Mouse (Mus musculus): ENCODE results near the gene Plac1.

DNA sequence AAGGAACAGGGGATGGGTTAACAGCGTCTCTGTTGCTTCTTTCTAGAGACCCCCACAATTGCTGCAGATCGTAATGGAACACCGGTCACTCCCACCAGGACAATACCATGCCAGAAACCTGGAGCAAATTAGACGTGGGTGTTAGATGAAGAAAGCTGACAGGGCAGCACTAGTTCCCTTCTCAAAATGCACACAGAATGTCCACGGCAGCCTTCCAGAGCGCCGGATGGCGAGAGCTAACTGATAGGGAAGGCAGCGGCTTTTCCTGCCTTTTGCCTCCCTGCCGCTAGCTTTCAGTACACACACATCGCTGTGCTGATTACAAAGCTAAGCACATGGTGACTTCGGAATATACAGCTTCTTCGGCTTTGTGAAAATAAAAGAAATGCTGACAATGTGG lies 7.9 kb downstream of the Plac1 start:
- TF ChIP-seq POLR2A (IDR thresholded peaks at IDR 0.05; ENCODE audit: extremely low read depth, insufficient read depth, low read length), result no peak
- TF ChIP-seq CTCF (IDR thresholded peaks at IDR 0.05; ENCODE audit: extremely low read depth, insufficient read depth, low read length), result no peak

Data from cortical plate, adult 2 months (tissue).